Mouse (Mus musculus) lung, postnatal 0 days (tissue): ENCODE data around the gene Idh2.

Source experiments
- CTCF ChIP-seq: IDR thresholded peaks from 2 replicates; pipeline ENCODE4 v1.5.1; 2016; ENCODE audit warnings: antibody characterized with exemption, mild to moderate bottlenecking
- EP300 ChIP-seq: IDR thresholded peaks from 2 replicates; pipeline ENCODE4 v1.6.1; 2016; ENCODE audit warnings: antibody characterized with exemption, mild to moderate bottlenecking, control low read depth

GRCm38 (mm10) chr7:80063244-80063643 is 51.9 kb downstream of the Idh2 start:
- TF ChIP-seq EP300 (no peak), CTCF (no peak)
